Mouse (Mus musculus) ES-Bruce4 (cell line): Measurements from ENCODE around the gene Ccsap. TPM values are rescaled to one million over a fixed set of nuclear protein-coding genes. Genes with fewer than 3 reads are reported as not detected.

Source experiments
- H3K27ac ChIP-seq: 2 replicates; pipeline ENCODE4 v1.5.1; 2012; ENCODE audit warnings: low read length, inconsistent platforms; ENCODE audit not compliant: insufficient read depth
- H3K27me3 ChIP-seq: 2 replicates; pipeline ENCODE4 v1.6.1; 2012; ENCODE audit warnings: mild to moderate bottlenecking, low read length, inconsistent platforms; ENCODE audit not compliant: control insufficient read depth, poor library complexity, insufficient read depth, severe bottlenecking
- H3K36me3 ChIP-seq: 2 replicates; pipeline ENCODE4 v1.6.1; 2012; ENCODE audit warnings: inconsistent platforms, mild to moderate bottlenecking, low read length, moderate library complexity; ENCODE audit not compliant: control insufficient read depth, poor library complexity, insufficient read depth, severe bottlenecking
- H3K4me1 ChIP-seq: one replicate; pipeline ENCODE4 v1.8.1; 2011; ENCODE audit warnings: low read length; ENCODE audit not compliant: control insufficient read depth, insufficient read depth
- H3K4me3 ChIP-seq: 2 replicates; pipeline ENCODE4 v1.5.1; 2011; ENCODE audit warnings: low read depth, mild to moderate bottlenecking, low read length
- H3K9ac ChIP-seq: 2 replicates; pipeline ENCODE4 v1.6.1; 2012; ENCODE audit warnings: low read depth, mild to moderate bottlenecking, inconsistent platforms; ENCODE audit not compliant: poor library complexity, severe bottlenecking
- H3K9me3 ChIP-seq: replicated peaks from 2 replicates; pipeline ENCODE4 v1.6.1; 2012; ENCODE audit warnings: mild to moderate bottlenecking, low read length, inconsistent platforms; ENCODE audit not compliant: control insufficient read depth, poor library complexity, insufficient read depth, severe bottlenecking
- CTCF ChIP-seq: IDR thresholded peaks from one replicate; pipeline ENCODE4 v1.8.1; 2011; ENCODE audit warnings: low read depth, low read length
- EP300 ChIP-seq: IDR thresholded peaks from 2 replicates; pipeline ENCODE4 v1.6.1; 2011; ENCODE audit warnings: low read depth, low read length; ENCODE audit not compliant: insufficient read depth
- POLR2A ChIP-seq: IDR thresholded peaks from one replicate; pipeline ENCODE4 v1.8.1; 2011; ENCODE audit warnings: low read length; ENCODE audit not compliant: insufficient read depth
- polyA plus RNA-seq: library from polyadenylated mRNA; stranded (reverse); fragments of >200 nt; gene quantifications from 2 replicates; pipeline ENCODE4 v1.2.4, GENCODE M21; 2011; ENCODE audit warnings: low read depth; ENCODE audit not compliant: missing spikeins, insufficient read depth, insufficient read length

Gene Ccsap
- polyA plus RNA-seq, 1 experiment: 6.6 TPM

- TF ChIP-seq CTCF (no peak), POLR2A (no peak)
- no peak overlapping the region for H3K9ac ChIP-seq
- H3K27me3 ChIP-seq: no peaks in the 10 kb centered on the region
- no peaks in the 10 kb centered on the region for H3K9me3 ChIP-seq
- H3K4me3 ChIP-seq: no peak overlapping the region
- H3K36me3 ChIP-seq: no peaks in the 10 kb centered on the region
- no peak overlapping the region for H3K27ac ChIP-seq
- no peaks in the 10 kb centered on the region for H3K4me1 ChIP-seq
Measured at GRCm38 (mm10) chr8:123883094-123883493, 23.1 kb upstream of the Ccsap start.

- H3K4me1 ChIP-seq: no peaks in the 10 kb centered on the region
- no peak overlapping the region for H3K9ac ChIP-seq
- H3K27ac ChIP-seq: no peak overlapping the region
- no peak for TF ChIP-seq EP300
- no peak for TF ChIP-seq POLR2A
- TF ChIP-seq CTCF: no peak
- no peak overlapping the region for H3K4me3 ChIP-seq
- H3K36me3 ChIP-seq: no peaks in the 10 kb centered on the region
- no peaks in the 10 kb centered on the region for H3K9me3 ChIP-seq
- no peaks in the 10 kb centered on the region for H3K27me3 ChIP-seq
Measured at GRCm38 (mm10) chr8:123882412-123882811, 22.4 kb upstream of the Ccsap start.

GRCm38 (mm10) chr8:123880821-123881350, 20.9 kb upstream of the Ccsap start:
- no peak overlapping the region for H3K4me3 ChIP-seq
- no peaks in the 10 kb centered on the region for H3K9me3 ChIP-seq
- TF ChIP-seq EP300: no peak
- peak; percentile 43 for TF ChIP-seq CTCF
- no peak overlapping the region for H3K9ac ChIP-seq
- no peaks in the 10 kb centered on the region for H3K4me1 ChIP-seq
- H3K36me3 ChIP-seq: no peaks in the 10 kb centered on the region
- no peak overlapping the region for H3K27ac ChIP-seq
- no peaks in the 10 kb centered on the region for H3K27me3 ChIP-seq

GRCm38 (mm10) chr8:123880271-123880670, 20.3 kb upstream of the Ccsap start:
- Histone ChIP-seq H3K27me3 (no peaks in the 10 kb centered on the region), H3K4me3 (no peak overlapping the region), H3K9me3 (no peaks in the 10 kb centered on the region), H3K36me3 (no peaks in the 10 kb centered on the region), H3K9ac (no peak overlapping the region), H3K4me1 (no peaks in the 10 kb centered on the region), H3K27ac (no peak overlapping the region)
- TF ChIP-seq POLR2A (no peak), EP300 (no peak), CTCF (no peak)

GRCm38 (mm10) chr8:123877865-123878264, 17.9 kb upstream of the Ccsap start:
- Histone ChIP-seq H3K9me3 (no peaks in the 10 kb centered on the region), H3K9ac (no peak overlapping the region), H3K27me3 (no peaks in the 10 kb centered on the region), H3K27ac (no peak overlapping the region), H3K36me3 (no peaks in the 10 kb centered on the region), H3K4me1 (no peaks in the 10 kb centered on the region), H3K4me3 (no peak overlapping the region)
- TF ChIP-seq CTCF (no peak), POLR2A (no peak), EP300 (no peak)

- Histone ChIP-seq H3K4me1 (no peaks in the 10 kb centered on the region), H3K27me3 (no peaks in the 10 kb centered on the region), H3K9ac (no peak overlapping the region), H3K9me3 (no peaks in the 10 kb centered on the region), H3K27ac (no peak overlapping the region), H3K36me3 (no peaks in the 10 kb centered on the region), H3K4me3 (no peak overlapping the region)
- TF ChIP-seq POLR2A (no peak), CTCF (no peak), EP300 (no peak)
Measured at GRCm38 (mm10) chr8:123874324-123874723, 14.3 kb upstream of the Ccsap start.
